Mouse (Mus musculus) lung, postnatal 0 days (tissue): Measurements from ENCODE around the gene Ccdc117. TPM values are rescaled to one million over a fixed set of nuclear protein-coding genes. Genes with fewer than 3 reads are reported as not detected.

ENCODE experiments used
- ATAC-seq: fragments of 200-750 bp; cut with Nextera tagmentation; 2 replicates; pipeline ENCODE4 v1.8.0; 2017; ENCODE audit warnings: moderate library complexity
- DNase-seq: peaks from one replicate; pipeline ENCODE4 v3.0.0-alpha.2; 2016; ENCODE audit warnings: low spot score
- H3K27ac ChIP-seq: fragments of 300-500 bp; sonication (generic); 2 replicates; pipeline ENCODE4 v1.5.1; 2014; ENCODE audit warnings: antibody characterized with exemption, mild to moderate bottlenecking, low read length, mixed read lengths
- H3K27me3 ChIP-seq: fragments of 300-500 bp; sonication (generic); replicated peaks from 2 replicates; pipeline ENCODE4 v1.6.1; 2014; ENCODE audit warnings: low read length, mixed read lengths; ENCODE audit not compliant: insufficient read depth
- H3K36me3 ChIP-seq: fragments of 300-500 bp; sonication (generic); 2 replicates; pipeline ENCODE4 v1.6.1; 2014; ENCODE audit warnings: low read length, mixed read lengths; ENCODE audit not compliant: insufficient read depth
- H3K4me1 ChIP-seq: fragments of 300-500 bp; sonication (generic); 2 replicates; pipeline ENCODE4 v1.6.1; 2014; ENCODE audit warnings: antibody characterized with exemption, low read depth, low read length, mixed read lengths; ENCODE audit not compliant: insufficient read depth
- H3K4me2 ChIP-seq: fragments of 300-500 bp; sonication (generic); replicated peaks from 2 replicates; pipeline ENCODE4 v1.6.1; 2014; ENCODE audit warnings: low read depth, mild to moderate bottlenecking, low read length, moderate library complexity, mixed read lengths
- H3K4me3 ChIP-seq: fragments of 300-500 bp; sonication (generic); 2 replicates; pipeline ENCODE4 v1.5.1; 2014; ENCODE audit warnings: low read depth, low read length
- H3K9ac ChIP-seq: fragments of 300-500 bp; sonication (generic); replicated peaks from 2 replicates; pipeline ENCODE4 v1.6.1; 2014; ENCODE audit warnings: low read depth, mild to moderate bottlenecking
- H3K9me3 ChIP-seq: fragments of 300-500 bp; sonication (generic); 2 replicates; pipeline ENCODE4 v1.6.1; 2016; ENCODE audit warnings: low read length, mixed read lengths
- CTCF ChIP-seq: IDR thresholded peaks from 2 replicates; pipeline ENCODE4 v1.5.1; 2016; ENCODE audit warnings: antibody characterized with exemption, mild to moderate bottlenecking
- EP300 ChIP-seq: IDR thresholded peaks from 2 replicates; pipeline ENCODE4 v1.6.1; 2016; ENCODE audit warnings: antibody characterized with exemption, mild to moderate bottlenecking, control low read depth
- WGBS: fragments of 180-500 bp; shearing (Covaris S2); extraction: QIAGEN DNeasy Blood & Tissue Kit; methylation state at CpG from one replicate; pipeline ENCODE4 v1.1.7; 2014; 5-methylcytosine and 5-hydroxymethylcytosine counted together
- polyA plus RNA-seq: library from polyadenylated mRNA; unstranded; fragments of >200 nt; fragmentation: Nextera tagmentation; extraction: Ambion mirVana; gene quantifications from 2 replicates; pipeline ENCODE4 v1.2.1, GENCODE M21; 2015

Gene Ccdc117
- polyA plus RNA-seq, 1 experiment from 2014 or later, result 13.9 TPM

DNA sequence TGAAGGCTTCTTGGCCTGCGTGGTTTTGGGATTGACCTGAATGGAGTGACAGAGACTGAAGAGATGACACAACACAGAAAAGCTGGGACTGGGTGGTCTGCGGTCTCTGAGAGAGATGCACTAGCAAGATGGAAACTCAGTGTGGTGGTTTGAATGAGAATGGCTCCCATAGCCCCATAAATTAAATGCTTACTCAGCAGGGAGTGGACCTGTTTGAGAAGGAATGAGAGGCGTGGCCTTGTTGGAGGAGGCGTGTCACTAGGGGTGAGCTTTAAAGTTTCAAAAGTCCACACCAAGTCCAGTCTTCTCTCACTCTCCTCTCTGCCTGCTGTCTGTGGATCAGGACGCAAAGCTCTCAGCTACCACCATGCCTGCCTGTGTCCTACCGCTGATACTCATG lies 25.7 kb upstream of the Ccdc117 start:
- Histone ChIP-seq H3K9ac (no peak overlapping the region), H3K27ac (no peak overlapping the region), H3K36me3 (no peaks in the 10 kb centered on the region), H3K27me3 (no peaks in the 10 kb centered on the region), H3K4me2 (no peak overlapping the region), H3K4me1 (no peaks in the 10 kb centered on the region), H3K4me3 (no peak overlapping the region), H3K9me3 (no peaks in the 10 kb centered on the region)
- no peak for TF ChIP-seq CTCF
- TF ChIP-seq EP300, result no peak
- ATAC-seq, result no peak
- 93% methylated on average over 6 of the region's 6 CpGs for WGBS
- DNase-seq, result no peak

DNA sequence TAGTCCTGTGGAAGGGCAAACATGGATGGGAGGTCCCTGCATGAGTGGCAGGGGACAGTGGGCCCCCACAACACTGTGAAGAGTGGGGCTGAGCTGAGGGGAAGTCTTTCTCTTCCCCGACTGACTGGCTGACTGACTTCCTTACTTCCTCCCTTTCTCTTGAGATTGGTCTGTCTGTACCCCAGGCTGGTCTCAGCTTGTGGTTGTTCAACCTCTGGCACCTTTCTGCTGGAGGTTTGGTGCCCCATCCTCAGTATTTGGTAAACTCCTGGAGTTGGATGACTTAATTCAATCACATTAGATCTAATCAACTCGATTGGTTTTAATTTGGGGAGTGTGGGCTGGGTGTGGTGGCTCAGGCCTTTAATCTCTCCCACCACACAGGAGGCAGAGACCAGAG lies 24.5 kb upstream of the Ccdc117 start:
- Histone ChIP-seq H3K9ac (no peak overlapping the region), H3K4me2 (no peak overlapping the region), H3K27ac (no peak overlapping the region), H3K9me3 (no peaks in the 10 kb centered on the region), H3K36me3 (no peaks in the 10 kb centered on the region), H3K4me3 (no peak overlapping the region), H3K27me3 (no peaks in the 10 kb centered on the region), H3K4me1 (no peaks in the 10 kb centered on the region)
- TF ChIP-seq EP300 (no peak), CTCF (no peak)
- 51% methylated on average over 2 of the region's 2 CpGs for WGBS
- DNase-seq, result no peak
- no peak for ATAC-seq

DNA sequence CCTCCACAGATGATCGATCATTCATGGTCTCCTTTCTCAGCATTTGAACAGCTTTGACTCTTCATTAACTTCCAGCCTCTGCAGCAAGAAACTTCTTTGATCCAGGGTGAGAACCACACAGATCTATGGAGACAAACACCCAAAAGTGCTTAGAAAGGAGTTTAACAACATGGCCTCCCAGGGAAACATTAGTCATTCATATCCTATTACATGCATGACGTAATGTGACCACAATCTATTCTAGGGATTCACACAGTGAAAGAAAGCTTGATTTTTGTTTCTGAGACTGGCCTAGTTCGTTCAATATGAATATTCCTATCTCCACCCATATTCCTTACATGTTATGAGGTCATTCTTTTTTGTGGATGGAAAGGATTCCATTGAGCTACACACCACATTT lies 23.6 kb upstream of the Ccdc117 start:
- H3K9ac ChIP-seq, result no peak overlapping the region
- 88% methylated on average over 3 of the region's 3 CpGs for WGBS
- H3K9me3 ChIP-seq, result no peaks in the 10 kb centered on the region
- no peak for TF ChIP-seq EP300
- no peak for TF ChIP-seq CTCF
- H3K27me3 ChIP-seq, result no peaks in the 10 kb centered on the region
- no peak overlapping the region for H3K4me3 ChIP-seq
- no peak overlapping the region for H3K4me2 ChIP-seq
- no peaks in the 10 kb centered on the region for H3K4me1 ChIP-seq
- DNase-seq, result no peak
- no peaks in the 10 kb centered on the region for H3K36me3 ChIP-seq
- no peak for ATAC-seq
- H3K27ac ChIP-seq, result no peak overlapping the region

DNA sequence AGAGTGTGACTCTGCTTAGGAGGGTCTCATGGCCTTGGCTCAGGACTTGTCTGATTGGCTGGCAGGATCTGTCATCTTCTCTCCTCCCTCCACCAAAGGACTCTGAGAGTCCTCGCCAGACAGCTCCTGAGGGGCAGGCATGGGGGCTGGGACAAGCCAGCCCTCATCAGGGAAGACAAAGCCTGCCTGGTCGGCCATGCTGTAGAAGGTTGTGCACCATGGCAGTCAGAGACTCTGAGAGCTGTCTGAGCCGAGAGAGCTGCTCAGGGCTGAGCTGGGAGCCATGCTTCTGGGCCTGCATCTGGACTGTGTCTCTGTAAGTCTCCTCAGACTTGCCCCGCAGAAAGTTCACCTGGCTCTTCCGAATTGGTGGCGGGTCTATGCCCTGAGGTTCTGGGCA lies 21.9 kb upstream of the Ccdc117 start:
- no peak overlapping the region for H3K27ac ChIP-seq
- TF ChIP-seq EP300, result no peak
- TF ChIP-seq CTCF, result no peak
- H3K4me2 ChIP-seq, result no peak overlapping the region
- no peak overlapping the region for H3K4me3 ChIP-seq
- 67% methylated on average over 6 of the region's 6 CpGs for WGBS
- no peaks in the 10 kb centered on the region for H3K27me3 ChIP-seq
- H3K36me3 ChIP-seq, result no peaks in the 10 kb centered on the region
- no peaks in the 10 kb centered on the region for H3K4me1 ChIP-seq
- no peaks in the 10 kb centered on the region for H3K9me3 ChIP-seq
- no peak overlapping the region for H3K9ac ChIP-seq
- no peak for ATAC-seq
- DNase-seq, result no peak

DNA sequence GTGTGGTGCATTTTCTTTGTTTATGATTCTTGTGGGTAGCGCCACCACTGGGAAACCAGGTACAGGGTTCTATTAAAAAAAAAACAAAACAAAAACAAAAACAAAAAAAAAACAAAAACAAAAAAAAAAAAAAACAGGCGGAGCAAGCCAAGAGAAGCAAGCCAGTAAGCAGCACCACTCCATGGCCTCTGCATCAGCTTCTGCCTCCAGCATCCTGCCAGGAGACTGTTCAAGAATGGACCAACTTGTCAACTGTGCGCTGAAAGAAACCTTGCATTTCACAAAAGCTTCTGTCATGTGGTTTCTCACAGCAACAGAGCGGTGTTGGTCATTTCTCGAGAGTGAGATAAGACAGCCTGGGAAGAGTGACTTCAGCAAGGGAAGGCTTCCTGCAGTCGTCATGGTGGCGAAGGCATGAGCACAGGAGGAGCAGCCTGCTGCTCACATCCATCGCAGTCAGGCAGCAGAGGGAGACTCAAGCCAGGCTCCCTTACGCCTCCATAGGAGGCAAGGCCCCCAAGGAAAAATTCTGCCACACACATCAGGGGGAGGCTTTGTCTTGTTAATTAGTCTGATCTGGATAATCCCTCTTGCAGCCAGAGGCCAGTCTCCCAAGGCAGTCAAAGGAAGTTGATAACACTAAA lies 20.8 kb upstream of the Ccdc117 start:
- 35% methylated on average over 9 of the region's 9 CpGs for WGBS
- Histone ChIP-seq H3K9ac (no peak overlapping the region), H3K36me3 (no peaks in the 10 kb centered on the region), H3K4me1 (no peaks in the 10 kb centered on the region), H3K9me3 (no peaks in the 10 kb centered on the region), H3K27me3 (no peaks in the 10 kb centered on the region), H3K4me3 (no peak overlapping the region), H3K27ac (no peak overlapping the region), H3K4me2 (no peak overlapping the region)
- DNase-seq (no peak), ATAC-seq (no peak)
- no peak for TF ChIP-seq EP300
- TF ChIP-seq CTCF, result no peak

DNA sequence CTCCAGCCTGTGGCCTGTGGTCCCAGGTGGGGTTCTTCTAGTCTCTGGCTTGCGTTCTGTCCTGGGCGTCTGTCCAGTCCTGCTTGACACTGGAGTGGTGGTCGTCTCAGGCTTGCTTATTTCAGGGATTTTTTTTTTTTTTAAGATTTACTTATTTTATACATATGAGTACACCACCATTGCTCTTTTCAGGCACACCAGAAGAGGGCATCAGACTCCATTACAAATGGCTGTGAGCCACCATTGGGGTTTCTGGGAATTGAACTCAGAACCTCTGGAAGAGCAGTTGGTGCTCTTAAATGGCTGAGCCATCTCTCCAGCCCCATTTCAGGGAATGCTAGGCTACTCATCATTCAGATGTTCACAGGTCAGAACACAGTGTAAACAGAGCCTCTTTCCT lies 18.3 kb upstream of the Ccdc117 start:
- no peak overlapping the region for H3K4me3 ChIP-seq
- H3K36me3 ChIP-seq, result no peaks in the 10 kb centered on the region
- H3K4me1 ChIP-seq, result no peaks in the 10 kb centered on the region
- no peak overlapping the region for H3K27ac ChIP-seq
- no peak overlapping the region for H3K4me2 ChIP-seq
- TF ChIP-seq CTCF (peak; percentile 22; the same call in 1 of the 2 replicates), EP300 (no peak)
- ATAC-seq (no peak), DNase-seq (no peak)
- H3K9me3 ChIP-seq, result no peaks in the 10 kb centered on the region
- 62% methylated on average over 3 of the region's 3 CpGs for WGBS
- H3K9ac ChIP-seq, result no peak overlapping the region
- H3K27me3 ChIP-seq, result no peaks in the 10 kb centered on the region

DNA sequence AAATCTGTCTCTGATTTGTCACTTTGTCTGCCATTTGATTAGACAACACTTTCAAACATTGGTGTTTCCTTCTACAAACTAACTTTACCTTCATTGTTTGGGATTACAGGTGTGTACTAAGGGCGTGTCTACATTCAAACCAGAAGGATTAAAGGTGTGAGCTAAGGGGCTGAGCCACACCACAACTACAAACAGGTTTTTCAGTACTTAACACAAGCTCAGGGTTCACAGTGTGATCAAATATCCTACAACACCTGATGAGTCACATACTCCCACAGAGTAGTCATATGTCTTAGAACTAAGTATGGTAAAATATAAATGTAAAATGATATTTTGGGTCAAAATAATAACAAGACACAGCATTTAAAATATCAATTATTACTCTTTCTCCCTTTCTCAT lies 9.9 kb upstream of the Ccdc117 start:
- TF ChIP-seq EP300, result no peak
- no peak for TF ChIP-seq CTCF
- no peaks in the 10 kb centered on the region for H3K9me3 ChIP-seq
- H3K36me3 ChIP-seq, result no peaks in the 10 kb centered on the region
- no peak overlapping the region for H3K4me3 ChIP-seq
- ATAC-seq (no peak), DNase-seq (peak; percentile 3)
- WGBS, result 64% methylated on average over 1 of the region's 1 CpGs
- no peak overlapping the region for H3K9ac ChIP-seq
- H3K27ac ChIP-seq, result no peak overlapping the region
- H3K27me3 ChIP-seq, result no peaks in the 10 kb centered on the region
- H3K4me2 ChIP-seq, result no peak overlapping the region
- no peaks in the 10 kb centered on the region for H3K4me1 ChIP-seq
